Mouse (Mus musculus) liver, embryonic 13.5 days (tissue): ENCODE results near the gene Gls2. TPM values are rescaled to one million over a fixed set of nuclear protein-coding genes. Genes with fewer than 3 reads are reported as not detected.
"Not testable (repeated sequence)": the region's sequence is repeated elsewhere in the genome, so short reads cannot be mapped to it uniquely, and the experiment has no call there.

Experiments used
- ATAC-seq: fragments of 200-750 bp; cut with Nextera tagmentation; 2 replicates; pipeline ENCODE4 v1.8.0; 2017; ENCODE audit warnings: low read depth, mild to moderate bottlenecking, moderate number of reproducible peaks, moderate library complexity
- DNase-seq: peaks from one replicate; pipeline ENCODE4 v3.0.0; 2022
- H3K27ac ChIP-seq: fragments of 300-500 bp; sonication (generic); 2 replicates; pipeline ENCODE4 v1.5.1; 2015; ENCODE audit warnings: moderate library complexity, mild to moderate bottlenecking, inconsistent platforms
- H3K27me3 ChIP-seq: fragments of 300-500 bp; sonication (generic); 2 replicates; pipeline ENCODE4 v1.6.1; 2015; ENCODE audit warnings: mild to moderate bottlenecking, inconsistent platforms
- H3K36me3 ChIP-seq: fragments of 300-500 bp; sonication (generic); 2 replicates; pipeline ENCODE4 v1.6.1; 2015; ENCODE audit warnings: mild to moderate bottlenecking, inconsistent platforms
- H3K4me1 ChIP-seq: fragments of 300-500 bp; sonication (generic); replicated peaks from 2 replicates; pipeline ENCODE4 v1.6.1; 2015; ENCODE audit warnings: inconsistent platforms
- H3K4me2 ChIP-seq: fragments of 300-500 bp; sonication (generic); 2 replicates; pipeline ENCODE4 v1.6.1; 2015; ENCODE audit warnings: inconsistent platforms, mild to moderate bottlenecking, moderate library complexity
- H3K4me3 ChIP-seq: fragments of 300-500 bp; sonication (generic); replicated peaks from 2 replicates; pipeline ENCODE4 v1.5.1; 2015; ENCODE audit warnings: mild to moderate bottlenecking, inconsistent platforms
- H3K9ac ChIP-seq: fragments of 300-500 bp; sonication (generic); 2 replicates; pipeline ENCODE4 v1.6.1; 2015; ENCODE audit warnings: mild to moderate bottlenecking, inconsistent platforms
- H3K9me3 ChIP-seq: fragments of 300-500 bp; sonication (generic); replicated peaks from 2 replicates; pipeline ENCODE4 v1.6.1; 2016; ENCODE audit warnings: inconsistent platforms
- WGBS: fragments of 180-500 bp; shearing (Covaris S2); methylation state at CpG from one replicate; pipeline ENCODE4 v1.1.7; 2015; ENCODE audit not compliant: insufficient replicate concordance; 5-methylcytosine and 5-hydroxymethylcytosine counted together
- polyA plus RNA-seq: library from polyadenylated mRNA; unstranded; fragments of >200 nt; fragmentation: Nextera tagmentation; extraction: Ambion mirVana; gene quantifications from 2 replicates; pipeline ENCODE4 v1.2.1, GENCODE M21; 2015

Gene Gls2
- polyA plus RNA-seq, 1 experiment from 2014 or later, result 2.2 TPM

DNA sequence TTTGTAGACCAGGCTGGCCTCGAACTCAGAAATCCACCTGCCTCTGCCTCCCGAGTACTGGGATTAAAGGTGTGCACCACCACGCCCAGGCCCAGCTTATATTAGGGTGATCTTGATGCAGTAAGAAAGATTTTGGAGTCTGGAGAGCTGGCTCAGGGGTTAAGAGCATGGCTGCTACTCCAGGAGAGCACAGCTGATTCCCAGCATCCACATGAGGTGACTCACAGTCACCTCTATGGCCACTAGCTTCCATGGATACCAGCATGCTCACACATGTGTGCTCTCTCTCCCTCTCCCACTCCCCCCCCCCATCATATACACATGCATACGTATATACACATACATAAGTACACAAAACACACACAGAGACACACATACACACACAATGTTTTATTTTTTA is 16.9 kb upstream of the Gls2 start:
- WGBS, result 79% methylated on average over 4 of the region's 4 CpGs

DNA sequence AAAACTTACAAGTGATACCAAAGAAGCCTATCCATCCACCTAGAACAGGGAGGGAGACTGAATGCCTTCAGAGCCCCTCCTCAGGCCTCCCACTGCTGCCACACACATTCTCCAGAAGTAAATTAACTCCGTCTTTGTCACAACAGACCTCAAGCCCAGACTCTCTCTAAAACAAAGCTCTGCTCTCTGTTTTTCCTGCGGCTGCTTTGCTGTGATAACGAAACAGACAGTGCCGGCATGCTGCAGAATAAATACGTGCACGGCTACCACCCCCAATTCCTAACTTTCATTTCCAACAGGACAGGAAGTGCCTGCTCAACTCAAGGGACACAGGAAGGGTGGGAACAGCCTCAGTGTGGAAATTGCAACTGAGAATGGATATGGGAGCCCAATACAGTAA is 14.3 kb upstream of the Gls2 start, which contains the start of gene Rbms2:
Rbms2 (minus strand) TSS at position 309 of the 400 bp plus-strand sequence.
- peak within 1 kb of the TSS; percentile 3 for H3K9ac ChIP-seq
- no peaks in the 10 kb centered on the region for H3K36me3 ChIP-seq
- H3K4me2 ChIP-seq, result peak within 1 kb of the TSS; percentile 40
- no peaks in the 10 kb centered on the region for H3K9me3 ChIP-seq
- WGBS, result 2% methylated on average over 6 of the region's 6 CpGs
- H3K27ac ChIP-seq, result peak within 1 kb of the TSS; percentile 30; the same call in 1 of the 2 replicates
- ATAC-seq (no peak), DNase-seq (no peak)
- H3K27me3 ChIP-seq, result no peaks in the 10 kb centered on the region
- peak within 1 kb of the TSS; percentile 18 for H3K4me3 ChIP-seq
- H3K4me1 ChIP-seq, result peaks cover 28% of the 10 kb centered on the region

More for the DNA sequence above, 16.9 kb upstream of the Gls2 start:
- ATAC-seq (no peak), DNase-seq (no peak)
- H3K9ac ChIP-seq, result no peak overlapping the region
- no peak overlapping the region for H3K27ac ChIP-seq
- no peaks in the 10 kb centered on the region for H3K36me3 ChIP-seq
- no peaks in the 10 kb centered on the region for H3K27me3 ChIP-seq
- H3K4me2 ChIP-seq, result no peak overlapping the region
- peaks cover 42% of the 10 kb centered on the region for H3K4me1 ChIP-seq
- H3K4me3 ChIP-seq, result no peak overlapping the region
- H3K9me3 ChIP-seq, result no peaks in the 10 kb centered on the region

DNA sequence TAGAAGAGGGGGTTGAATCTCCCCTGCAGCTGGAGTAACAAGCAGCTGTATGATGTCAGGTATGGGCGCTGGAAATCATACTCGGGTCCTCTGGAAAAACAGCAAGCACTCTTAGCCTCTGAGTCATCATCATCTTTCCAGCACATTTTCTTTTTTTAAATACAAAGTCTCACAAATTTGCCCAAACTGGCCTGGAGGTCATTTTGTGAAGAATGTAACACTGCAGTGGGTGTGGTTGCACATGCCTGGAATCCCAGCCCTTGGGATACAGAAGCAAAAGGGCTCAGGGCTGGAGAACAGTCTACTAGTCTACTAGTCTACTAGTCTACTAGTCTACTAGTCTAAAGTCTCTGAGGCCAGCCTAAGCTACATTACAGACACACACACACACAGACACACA is 10.0 kb upstream of the Gls2 start:
- Histone ChIP-seq H3K27ac (no peak overlapping the region), H3K4me1 (peaks cover 46% of the 10 kb centered on the region), H3K4me3 (no peak overlapping the region), H3K4me2 (no peak overlapping the region), H3K9me3 (no peaks in the 10 kb centered on the region), H3K9ac (no peak overlapping the region), H3K36me3 (no peaks in the 10 kb centered on the region), H3K27me3 (no peaks in the 10 kb centered on the region)
- 71% methylated on average over 2 of the region's 2 CpGs for WGBS
- ATAC-seq (no peak), DNase-seq (no peak)

DNA sequence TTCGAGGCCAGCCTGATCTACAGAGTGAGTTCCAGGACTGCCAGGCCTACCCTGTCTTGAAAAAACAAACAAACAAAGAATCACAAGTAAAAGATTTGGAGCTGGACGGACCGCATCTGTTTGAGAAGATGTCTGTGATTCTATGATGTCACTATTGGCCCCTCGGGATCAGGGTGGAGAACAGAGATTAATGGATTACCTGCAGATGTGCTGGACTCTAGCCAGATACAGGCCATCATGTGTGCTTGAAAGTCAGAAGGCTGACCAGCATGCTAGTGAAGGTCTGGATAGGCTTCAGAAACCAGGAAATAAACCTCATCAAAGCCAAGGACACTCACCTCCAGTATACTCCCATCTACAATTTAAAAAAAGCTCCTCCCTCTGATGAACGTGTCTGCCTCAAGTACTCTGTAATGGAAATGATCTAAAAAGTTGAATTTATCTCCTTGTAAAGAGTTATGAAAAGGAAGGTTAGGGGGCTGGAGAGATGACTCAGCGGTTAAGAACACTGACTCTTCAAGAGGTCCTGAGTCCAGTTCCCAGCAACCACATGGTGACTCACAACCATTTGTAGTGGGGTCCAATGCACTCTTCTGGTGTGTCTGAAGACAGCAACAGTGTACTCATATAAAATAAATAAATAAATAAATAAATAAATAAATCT is 8.8 kb upstream of the Gls2 start:
- H3K9ac ChIP-seq, result no peak overlapping the region
- peaks cover 35% of the 10 kb centered on the region for H3K4me1 ChIP-seq
- H3K36me3 ChIP-seq, result no peaks in the 10 kb centered on the region
- DNase-seq, result no peak
- H3K4me2 ChIP-seq, result no peak overlapping the region
- no peaks in the 10 kb centered on the region for H3K9me3 ChIP-seq
- H3K27me3 ChIP-seq, result no peaks in the 10 kb centered on the region
- H3K27ac ChIP-seq, result no peak overlapping the region
- no peak for ATAC-seq
- 67% methylated on average over 6 of the region's 6 CpGs for WGBS
- H3K4me3 ChIP-seq, result no peak overlapping the region

DNA sequence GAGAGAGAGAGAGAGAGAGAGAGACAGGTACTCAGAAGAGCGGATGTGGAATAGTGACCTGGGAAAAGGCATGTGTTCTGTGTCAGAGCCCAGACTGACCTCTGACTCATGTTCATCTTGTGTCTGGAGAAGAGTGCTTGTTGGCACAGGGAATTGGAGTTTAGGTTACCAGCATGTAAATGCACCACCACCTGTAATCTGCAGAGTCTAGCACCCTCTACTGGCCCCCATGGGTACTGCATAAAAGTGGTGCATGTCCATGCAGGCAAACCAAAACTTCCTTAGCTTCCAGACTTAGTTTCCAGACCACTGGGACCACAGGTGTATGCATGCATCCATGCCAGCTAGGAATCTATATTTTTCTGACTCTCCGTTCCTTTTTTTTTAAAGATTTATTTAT is 8.3 kb upstream of the Gls2 start:
- 55% methylated on average over 2 of the region's 2 CpGs for WGBS
- H3K4me2 ChIP-seq, result no peak overlapping the region
- ATAC-seq (peak; percentile 24), DNase-seq (peak; percentile 83)
- H3K4me3 ChIP-seq, result no peak overlapping the region
- peaks cover 34% of the 10 kb centered on the region for H3K4me1 ChIP-seq
- H3K36me3 ChIP-seq, result no peaks in the 10 kb centered on the region
- no peak overlapping the region for H3K9ac ChIP-seq
- 0 out of 2 replicates have a peak overlapping the region, but pooled peaks have one; percentile 86 for H3K27ac ChIP-seq
- no peaks in the 10 kb centered on the region for H3K9me3 ChIP-seq
- no peaks in the 10 kb centered on the region for H3K27me3 ChIP-seq

DNA sequence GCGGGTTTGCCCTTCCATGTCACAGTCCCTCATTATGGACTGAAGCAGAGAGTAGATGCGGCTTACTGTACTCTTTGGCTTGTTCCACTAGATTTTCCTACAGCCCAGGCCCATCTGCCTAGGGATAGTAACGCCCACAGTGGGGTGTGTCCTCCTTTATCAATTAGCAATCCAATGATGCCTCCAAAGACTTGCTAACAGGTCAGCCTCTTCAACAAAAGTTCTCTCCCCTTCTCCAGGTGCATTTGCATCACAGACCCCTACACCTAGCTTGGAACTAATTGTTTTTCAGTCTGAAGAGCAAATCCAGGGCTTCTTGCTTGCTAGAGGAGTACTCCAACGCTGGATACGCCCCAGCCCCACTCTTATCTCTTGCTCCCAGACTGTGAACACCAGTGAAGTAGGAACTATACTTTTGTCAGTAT is 7.1 kb upstream of the Gls2 start:
- H3K9ac ChIP-seq, result peak overlapping the region; percentile 24
- peak overlapping the region; percentile 49 for H3K4me2 ChIP-seq
- ATAC-seq, result peak; percentile 91
- peak; percentile 74 for DNase-seq
- peaks cover 40% of the 10 kb centered on the region for H3K4me1 ChIP-seq
- no peaks in the 10 kb centered on the region for H3K36me3 ChIP-seq
- no peak overlapping the region; the same call in 1 of the 2 replicates for H3K4me3 ChIP-seq
- WGBS, result 32% methylated on average over 5 of the region's 5 CpGs
- no peaks in the 10 kb centered on the region for H3K9me3 ChIP-seq
- H3K27ac ChIP-seq, result peak overlapping the region; percentile 86
- H3K27me3 ChIP-seq, result no peaks in the 10 kb centered on the region

DNA sequence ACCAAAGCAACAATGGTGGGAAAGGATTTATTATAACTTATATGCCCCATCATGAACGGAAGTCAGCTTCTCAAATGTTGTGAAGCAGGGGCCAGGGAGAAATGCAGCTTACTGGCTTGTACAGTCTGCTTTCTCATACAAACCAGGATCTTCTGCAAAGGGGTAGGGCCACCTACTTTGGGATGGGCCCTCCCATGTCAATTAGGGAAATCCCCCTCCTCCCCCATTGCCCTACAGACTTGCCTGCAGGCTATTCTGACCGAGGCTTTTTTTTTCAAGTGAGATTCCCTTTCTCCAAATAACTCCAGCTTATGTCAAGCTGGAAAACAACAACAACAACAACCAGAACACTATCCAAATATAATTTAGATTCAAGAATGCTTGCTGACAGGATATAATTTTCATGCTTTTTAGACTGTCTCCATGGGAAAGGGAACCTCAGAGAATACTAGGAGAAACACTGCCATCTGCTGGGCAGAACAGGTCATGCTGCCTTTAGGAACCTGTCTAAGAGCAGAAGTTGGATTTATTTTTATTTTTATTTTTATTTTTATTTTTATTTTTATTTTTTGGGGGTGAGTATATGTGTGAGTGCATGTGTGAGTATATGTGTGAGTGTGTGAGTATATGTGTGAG is 5.9 kb upstream of the Gls2 start:
- Histone ChIP-seq H3K4me3 (no peak overlapping the region), H3K4me2 (no peak overlapping the region), H3K36me3 (no peaks in the 10 kb centered on the region), H3K27me3 (peaks cover 7% of the 10 kb centered on the region), H3K9me3 (no peaks in the 10 kb centered on the region), H3K27ac (peak overlapping the region; percentile 86), H3K9ac (no peak overlapping the region), H3K4me1 (peaks cover 41% of the 10 kb centered on the region)
- DNase-seq (peak; percentile 64), ATAC-seq (no peak)
- WGBS, result 58% methylated on average over 2 of the region's 2 CpGs

DNA sequence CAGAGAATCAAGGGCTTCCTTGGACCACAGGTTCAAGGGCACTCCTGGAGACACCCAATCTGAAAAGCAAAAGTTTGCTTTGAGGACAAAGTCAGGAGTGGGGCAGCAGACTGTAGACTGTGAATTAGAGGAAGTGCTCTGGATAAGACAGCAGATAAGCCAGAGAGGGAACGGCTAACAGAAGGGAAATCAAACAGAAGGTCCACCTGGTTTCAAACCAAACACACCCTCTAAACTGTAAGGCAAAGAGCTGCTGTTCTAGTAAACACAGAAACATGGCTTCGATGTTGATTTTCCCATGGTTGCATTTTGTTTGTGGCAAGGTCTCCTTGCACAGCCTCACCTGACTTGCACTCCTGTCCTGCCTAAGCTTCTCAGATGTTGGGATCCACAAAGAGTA is 2.8 kb upstream of the Gls2 start:
- no peak overlapping the region for H3K4me3 ChIP-seq
- H3K36me3 ChIP-seq, result no peaks in the 10 kb centered on the region
- DNase-seq, result no peak
- H3K4me1 ChIP-seq, result peaks cover 44% of the 10 kb centered on the region
- ATAC-seq, result no peak
- H3K27ac ChIP-seq, result no peak overlapping the region
- H3K9ac ChIP-seq, result no peak overlapping the region
- H3K9me3 ChIP-seq, result no peaks in the 10 kb centered on the region
- H3K4me2 ChIP-seq, result no peak overlapping the region
- WGBS, result 29% methylated on average over 2 of the region's 2 CpGs
- peaks cover 34% of the 10 kb centered on the region for H3K27me3 ChIP-seq

DNA sequence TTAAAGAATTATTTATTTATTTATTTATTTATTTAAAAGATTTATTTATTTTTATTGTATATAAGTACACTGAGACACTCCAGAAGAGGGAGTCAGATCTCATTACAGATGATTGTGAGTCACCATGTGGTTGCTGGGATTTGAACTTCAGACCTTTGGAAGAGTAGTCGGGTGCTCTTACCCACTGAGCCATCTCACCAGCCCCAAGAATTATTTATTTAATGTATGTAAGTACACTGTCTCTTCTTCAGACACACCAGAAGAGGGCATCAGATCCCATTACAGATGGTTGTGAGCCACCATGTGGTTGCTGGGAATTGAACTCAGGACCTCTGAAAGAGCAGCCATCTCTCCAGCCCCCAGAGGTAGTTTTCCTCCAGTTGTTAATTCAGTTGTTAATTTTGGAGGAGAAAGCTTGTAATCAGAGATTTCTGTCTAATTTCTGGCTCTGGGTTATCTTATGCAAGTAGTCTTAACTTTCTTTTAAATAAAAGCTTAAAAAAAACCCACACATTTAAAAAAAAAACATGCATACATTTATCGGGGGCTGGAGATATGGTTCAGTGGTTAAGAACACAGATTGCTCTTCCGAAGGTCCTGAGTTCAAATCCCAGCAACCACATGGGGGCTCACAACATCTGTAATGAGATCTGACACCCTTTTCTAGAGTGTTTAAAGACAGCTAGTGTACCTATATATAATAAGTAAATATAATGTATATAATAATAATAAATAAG is 2.1 kb upstream of the Gls2 start:
- H3K27ac ChIP-seq, DNase-seq, H3K9ac ChIP-seq, H3K9me3 ChIP-seq, H3K36me3 ChIP-seq, H3K4me3 ChIP-seq, ATAC-seq, H3K4me2 ChIP-seq: not testable (repeated sequence)
- H3K27me3 ChIP-seq, result peaks cover 41% of the 10 kb centered on the region
- 79% methylated on average over 3 of the region's 3 CpGs for WGBS
- H3K4me1 ChIP-seq, result peaks cover 37% of the 10 kb centered on the region

DNA sequence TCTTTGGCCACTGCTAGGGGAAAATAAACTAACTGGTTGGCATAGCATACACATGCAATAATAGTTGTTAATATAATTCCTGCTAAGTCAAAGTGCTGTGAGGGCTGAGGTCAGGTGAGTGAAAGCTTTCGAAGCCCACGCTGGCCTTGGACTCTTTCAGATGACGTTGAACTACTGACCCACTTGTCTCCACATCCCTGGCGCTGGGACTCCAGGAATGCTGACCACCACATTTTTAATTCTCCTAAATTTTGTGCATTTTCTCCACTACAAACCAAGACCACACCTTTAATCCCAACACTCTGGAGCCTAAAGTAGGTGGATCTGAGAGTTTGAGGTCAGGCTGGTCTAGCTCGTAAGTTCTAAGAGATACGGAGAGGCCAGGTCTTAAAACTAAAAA is 1.1 kb upstream of the Gls2 start:
- ATAC-seq (no peak), DNase-seq (no peak)
- Histone ChIP-seq H3K9me3 (no peaks in the 10 kb centered on the region), H3K9ac (no peak overlapping the region), H3K4me2 (no peak overlapping the region; the same call in 1 of the 2 replicates), H3K27me3 (peaks cover 43% of the 10 kb centered on the region), H3K36me3 (no peaks in the 10 kb centered on the region), H3K4me3 (no peak overlapping the region), H3K4me1 (peaks cover 27% of the 10 kb centered on the region), H3K27ac (no peak overlapping the region)
- 83% methylated on average over 6 of the region's 6 CpGs for WGBS
